Mouse (Mus musculus) liver, embryonic 12.5 days (tissue): ENCODE data around the gene Endov. TPM values are rescaled to one million over a fixed set of nuclear protein-coding genes. Genes with fewer than 3 reads are reported as not detected.

ENCODE experiments used
- polyA plus RNA-seq: library from polyadenylated mRNA; unstranded; fragments of >200 nt; fragmentation: Nextera tagmentation; extraction: Ambion mirVana; gene quantifications from 2 replicates; pipeline ENCODE4 v1.2.1, GENCODE M21; 2016

Gene Endov
- polyA plus RNA-seq, 1 experiment from 2014 or later: 7.9 TPM

Other genes with a start within 250 kb of the Endov start
- 26.4 and 27.3 TPM in 2 replicates for gene Gaa, start 223.5 kb upstream of the Endov start, polyA plus RNA-seq
- 247 and 262 TPM in 2 replicates for gene Eif4a3, start 191.3 kb upstream of the Endov start, polyA plus RNA-seq
- 0.23 and 0.26 TPM in 2 replicates for gene Card14, start 183.6 kb upstream of the Endov start, polyA plus RNA-seq
- gene Sgsh, start 135.8 kb upstream of the Endov start, polyA plus RNA-seq: 3.0 and 3.3 TPM in 2 replicates
- gene Slc26a11, start 135.8 kb upstream of the Endov start, polyA plus RNA-seq: 2.6 and 2.9 TPM in 2 replicates
- 4.0 and 4.6 TPM in 2 replicates for gene Rnf213, start 98.2 kb upstream of the Endov start, polyA plus RNA-seq
- gene Nptx1, start 56.4 kb downstream of the Endov start, polyA plus RNA-seq: 0.04 and 0.06 TPM in 2 replicates
- 11.3 and 12.5 TPM in 2 replicates for gene Rptor, start 111.6 kb downstream of the Endov start, polyA plus RNA-seq